Mouse (Mus musculus) liver, embryonic 13.5 days (tissue): ENCODE measurements around the gene Sox13. TPM values are rescaled to one million over a fixed set of nuclear protein-coding genes. Genes with fewer than 3 reads are reported as not detected.

Experiments
- ATAC-seq: fragments of 200-750 bp; cut with Nextera tagmentation; 2 replicates; pipeline ENCODE4 v1.8.0; 2017; ENCODE audit warnings: low read depth, mild to moderate bottlenecking, moderate number of reproducible peaks, moderate library complexity
- DNase-seq: peaks from one replicate; pipeline ENCODE4 v3.0.0; 2022
- H3K27ac ChIP-seq: fragments of 300-500 bp; sonication (generic); 2 replicates; pipeline ENCODE4 v1.5.1; 2015; ENCODE audit warnings: moderate library complexity, mild to moderate bottlenecking, inconsistent platforms
- H3K27me3 ChIP-seq: fragments of 300-500 bp; sonication (generic); 2 replicates; pipeline ENCODE4 v1.6.1; 2015; ENCODE audit warnings: mild to moderate bottlenecking, inconsistent platforms
- H3K36me3 ChIP-seq: fragments of 300-500 bp; sonication (generic); 2 replicates; pipeline ENCODE4 v1.6.1; 2015; ENCODE audit warnings: mild to moderate bottlenecking, inconsistent platforms
- H3K4me1 ChIP-seq: fragments of 300-500 bp; sonication (generic); replicated peaks from 2 replicates; pipeline ENCODE4 v1.6.1; 2015; ENCODE audit warnings: inconsistent platforms
- H3K4me2 ChIP-seq: fragments of 300-500 bp; sonication (generic); 2 replicates; pipeline ENCODE4 v1.6.1; 2015; ENCODE audit warnings: inconsistent platforms, mild to moderate bottlenecking, moderate library complexity
- H3K4me3 ChIP-seq: fragments of 300-500 bp; sonication (generic); replicated peaks from 2 replicates; pipeline ENCODE4 v1.5.1; 2015; ENCODE audit warnings: mild to moderate bottlenecking, inconsistent platforms
- H3K9ac ChIP-seq: fragments of 300-500 bp; sonication (generic); 2 replicates; pipeline ENCODE4 v1.6.1; 2015; ENCODE audit warnings: mild to moderate bottlenecking, inconsistent platforms
- H3K9me3 ChIP-seq: fragments of 300-500 bp; sonication (generic); replicated peaks from 2 replicates; pipeline ENCODE4 v1.6.1; 2016; ENCODE audit warnings: inconsistent platforms
- WGBS: fragments of 180-500 bp; shearing (Covaris S2); methylation state at CpG from one replicate; pipeline ENCODE4 v1.1.7; 2015; ENCODE audit not compliant: insufficient replicate concordance; 5-methylcytosine and 5-hydroxymethylcytosine counted together
- polyA plus RNA-seq: library from polyadenylated mRNA; unstranded; fragments of >200 nt; fragmentation: Nextera tagmentation; extraction: Ambion mirVana; gene quantifications from 2 replicates; pipeline ENCODE4 v1.2.1, GENCODE M21; 2015

Sox13 gene
- polyA plus RNA-seq, 1 experiment from 2014 or later, result 1.3 TPM

GRCm38 (mm10) chr1:133451869-133452563, 27.8 kb upstream of the Sox13 start:
- ATAC-seq (0 out of 2 replicates have a peak, but pooled peaks have one; percentile 18), DNase-seq (no peak)
- Histone ChIP-seq H3K4me3 (no peak overlapping the region), H3K36me3 (no peaks in the 10 kb centered on the region), H3K27ac (peak overlapping the region; percentile 64), H3K4me2 (no peak overlapping the region), H3K9ac (no peak overlapping the region), H3K9me3 (no peaks in the 10 kb centered on the region), H3K4me1 (peaks cover 24% of the 10 kb centered on the region), H3K27me3 (no peaks in the 10 kb centered on the region)
- 53% methylated on average over 13 of the region's 13 CpGs for WGBS

DNA sequence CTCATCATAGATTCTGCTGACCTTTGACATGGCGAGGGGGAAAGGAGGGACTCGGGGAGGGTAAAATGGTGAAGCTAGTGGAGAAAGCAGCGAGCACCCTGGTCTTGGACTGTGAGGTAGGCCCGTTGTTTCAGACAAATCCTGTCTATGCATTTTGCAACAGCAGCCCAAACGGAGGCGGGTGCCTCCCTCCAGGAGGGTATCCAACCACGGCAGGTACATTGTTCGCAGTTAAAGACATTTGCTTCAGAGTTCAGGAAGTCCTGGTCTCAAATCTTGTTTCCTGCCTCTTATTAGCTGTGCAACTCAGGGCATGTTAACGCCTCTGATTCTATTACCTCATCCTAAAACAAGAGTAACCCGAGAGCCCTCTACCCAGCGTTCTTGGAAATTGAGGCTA, 26.8 kb upstream of the Sox13 start:
- Histone ChIP-seq H3K36me3 (no peaks in the 10 kb centered on the region), H3K9ac (no peak overlapping the region), H3K9me3 (no peaks in the 10 kb centered on the region), H3K4me2 (no peak overlapping the region), H3K4me3 (no peak overlapping the region), H3K27me3 (no peaks in the 10 kb centered on the region), H3K4me1 (peaks cover 24% of the 10 kb centered on the region), H3K27ac (no peak overlapping the region)
- ATAC-seq (no peak), DNase-seq (no peak)
- WGBS, result 38% methylated on average over 11 of the region's 11 CpGs

DNA sequence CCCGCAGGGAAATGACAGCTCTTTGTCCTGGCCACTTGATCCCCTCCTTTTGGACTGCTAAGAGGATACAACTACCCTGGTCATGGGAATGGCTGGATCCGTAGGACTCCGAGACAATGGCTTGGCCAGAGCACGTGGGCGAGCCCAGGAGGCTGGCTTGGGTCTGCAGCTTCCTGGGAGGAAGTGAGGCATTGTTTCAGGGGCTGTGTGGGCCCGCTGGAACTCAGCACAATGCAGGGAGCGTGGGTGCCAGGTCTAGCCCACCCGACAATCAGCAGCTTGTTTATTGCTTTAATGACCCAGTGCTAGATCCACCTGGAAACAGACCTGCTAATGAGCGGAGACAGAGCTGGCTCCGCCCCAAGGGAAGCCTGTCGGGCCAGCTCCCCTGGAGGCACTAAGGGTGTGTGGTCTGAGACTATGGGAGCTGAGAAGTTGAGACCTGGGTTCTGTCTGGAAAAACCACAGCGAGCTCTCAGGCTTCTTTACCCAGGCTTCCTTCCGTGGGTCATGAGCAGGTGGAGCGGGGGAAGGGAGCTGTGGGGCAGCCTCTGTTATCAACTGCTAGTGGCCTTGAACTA, 24.3 kb upstream of the Sox13 start:
- ATAC-seq (0 out of 2 replicates have a peak, but pooled peaks have one; percentile 15), DNase-seq (no peak)
- H3K27me3 ChIP-seq, result no peaks in the 10 kb centered on the region
- H3K9me3 ChIP-seq, result no peaks in the 10 kb centered on the region
- H3K4me3 ChIP-seq, result no peak overlapping the region
- no peak overlapping the region for H3K4me2 ChIP-seq
- no peaks in the 10 kb centered on the region for H3K36me3 ChIP-seq
- WGBS, result 24% methylated on average over 14 of the region's 14 CpGs
- H3K27ac ChIP-seq, result no peak overlapping the region
- H3K9ac ChIP-seq, result no peak overlapping the region
- peaks cover 17% of the 10 kb centered on the region for H3K4me1 ChIP-seq

GRCm38 (mm10) chr1:133446291-133446690, 22.1 kb upstream of the Sox13 start:
- H3K9ac ChIP-seq, result no peak overlapping the region
- DNase-seq (no peak), ATAC-seq (no peak)
- H3K27ac ChIP-seq, result no peak overlapping the region
- no peak overlapping the region for H3K4me2 ChIP-seq
- no peaks in the 10 kb centered on the region for H3K27me3 ChIP-seq
- 58% methylated on average over 4 of the region's 4 CpGs for WGBS
- no peaks in the 10 kb centered on the region for H3K9me3 ChIP-seq
- peaks cover 7% of the 10 kb centered on the region for H3K4me1 ChIP-seq
- no peak overlapping the region for H3K4me3 ChIP-seq
- no peaks in the 10 kb centered on the region for H3K36me3 ChIP-seq

DNA sequence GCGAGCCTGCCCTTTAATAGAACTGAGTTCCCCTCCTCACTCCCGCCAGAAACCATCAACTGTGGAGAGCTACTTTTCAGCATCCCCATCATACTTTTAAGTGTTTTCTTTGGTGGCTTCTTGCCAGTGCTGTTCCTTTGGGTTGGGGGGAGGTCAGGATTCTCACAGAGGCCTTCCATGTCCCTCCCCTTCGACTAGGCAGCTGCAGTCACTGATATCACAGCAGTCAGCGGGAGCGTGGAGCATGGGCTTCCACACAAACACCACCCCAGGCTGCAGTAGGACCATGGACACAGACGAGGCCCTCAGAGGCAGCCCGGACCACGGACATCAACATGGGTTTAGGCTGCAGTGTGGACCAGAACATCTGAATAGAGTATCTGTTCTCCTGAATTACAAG, 20.1 kb upstream of the Sox13 start:
- no peak overlapping the region for H3K4me2 ChIP-seq
- H3K9ac ChIP-seq, result no peak overlapping the region
- peaks cover 7% of the 10 kb centered on the region for H3K4me1 ChIP-seq
- H3K27me3 ChIP-seq, result no peaks in the 10 kb centered on the region
- no peaks in the 10 kb centered on the region for H3K36me3 ChIP-seq
- H3K9me3 ChIP-seq, result no peaks in the 10 kb centered on the region
- H3K27ac ChIP-seq, result no peak overlapping the region
- no peak for DNase-seq
- H3K4me3 ChIP-seq, result no peak overlapping the region
- ATAC-seq, result no peak
- WGBS, result 66% methylated on average over 8 of the region's 8 CpGs

DNA sequence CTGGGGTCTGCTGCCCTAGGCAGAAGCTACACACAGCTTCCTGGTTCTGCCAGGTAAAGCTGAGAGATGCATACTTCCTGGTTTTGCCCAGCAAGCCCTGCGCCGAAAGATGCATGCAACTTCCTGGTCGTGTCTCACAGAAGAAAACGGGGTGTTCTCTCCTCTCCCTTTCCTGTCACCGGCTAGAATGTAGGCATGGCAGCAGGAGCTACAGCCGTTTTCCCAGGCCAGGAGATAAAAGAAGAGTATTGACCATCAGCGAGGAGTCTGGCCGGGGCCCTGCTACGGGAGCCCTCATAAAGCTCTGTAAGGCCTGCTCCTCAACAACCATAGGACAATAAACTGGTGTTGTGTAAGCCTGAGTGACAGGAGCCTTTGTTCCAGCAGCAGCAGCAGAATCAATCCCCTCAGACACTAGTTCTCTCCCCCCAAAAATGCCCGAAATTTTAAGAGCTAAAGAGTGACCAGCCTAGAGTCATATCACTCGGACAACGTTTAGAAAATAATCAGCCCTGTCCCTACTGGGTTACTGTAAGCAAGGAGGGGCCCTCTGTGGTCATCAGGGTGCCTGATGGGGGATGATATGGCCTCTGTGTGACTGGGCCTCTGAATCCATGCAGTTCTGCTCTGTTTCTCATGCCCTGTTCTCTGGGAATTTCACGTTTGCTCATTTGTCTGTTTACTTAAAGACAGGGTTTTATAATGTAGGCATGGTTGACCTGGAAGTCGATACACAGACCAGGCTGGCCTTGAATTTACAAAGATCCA, 13.9 kb upstream of the Sox13 start:
- no peak for ATAC-seq
- no peak for DNase-seq
- Histone ChIP-seq H3K4me3 (no peak overlapping the region), H3K9me3 (no peaks in the 10 kb centered on the region), H3K4me1 (0 out of 2 replicates have a peak, but pooled peaks cover 3% of the 10 kb centered on the region), H3K9ac (no peak overlapping the region), H3K4me2 (no peak overlapping the region), H3K36me3 (no peaks in the 10 kb centered on the region), H3K27me3 (no peaks in the 10 kb centered on the region), H3K27ac (no peak overlapping the region)
- WGBS, result 37% methylated on average over 14 of the region's 14 CpGs

- no peak overlapping the region for H3K4me3 ChIP-seq
- no peak overlapping the region for H3K27ac ChIP-seq
- WGBS, result 28% methylated on average over 10 of the region's 10 CpGs
Measured at GRCm38 (mm10) chr1:133434756-133435112, 10.6 kb upstream of the Sox13 start.

GRCm38 (mm10) chr1:133434018-133434755, 10.0 kb upstream of the Sox13 start:
- H3K4me2 ChIP-seq, result peak overlapping the region; percentile 10; the same call in 1 of the 2 replicates
- DNase-seq (no peak), ATAC-seq (no peak)
- H3K4me3 ChIP-seq, result no peak overlapping the region
- H3K9me3 ChIP-seq, result 0 out of 2 replicates have a peak, but pooled peaks cover 3% of the 10 kb centered on the region
- H3K27ac ChIP-seq, result no peak overlapping the region
- 0 out of 2 replicates have a peak, but pooled peaks cover 3% of the 10 kb centered on the region for H3K4me1 ChIP-seq
- no peak overlapping the region for H3K9ac ChIP-seq
- no peaks in the 10 kb centered on the region for H3K27me3 ChIP-seq
- H3K36me3 ChIP-seq, result no peaks in the 10 kb centered on the region
- 25% methylated on average over 12 of the region's 12 CpGs for WGBS

More at GRCm38 (mm10) chr1:133434756-133435112, 10.6 kb upstream of the Sox13 start:
- Histone ChIP-seq H3K4me1 (0 out of 2 replicates have a peak, but pooled peaks cover 3% of the 10 kb centered on the region), H3K9ac (no peak overlapping the region), H3K36me3 (no peaks in the 10 kb centered on the region), H3K9me3 (no peaks in the 10 kb centered on the region), H3K27me3 (no peaks in the 10 kb centered on the region), H3K4me2 (peak overlapping the region; percentile 10; the same call in 1 of the 2 replicates)
- DNase-seq (no peak), ATAC-seq (no peak)

DNA sequence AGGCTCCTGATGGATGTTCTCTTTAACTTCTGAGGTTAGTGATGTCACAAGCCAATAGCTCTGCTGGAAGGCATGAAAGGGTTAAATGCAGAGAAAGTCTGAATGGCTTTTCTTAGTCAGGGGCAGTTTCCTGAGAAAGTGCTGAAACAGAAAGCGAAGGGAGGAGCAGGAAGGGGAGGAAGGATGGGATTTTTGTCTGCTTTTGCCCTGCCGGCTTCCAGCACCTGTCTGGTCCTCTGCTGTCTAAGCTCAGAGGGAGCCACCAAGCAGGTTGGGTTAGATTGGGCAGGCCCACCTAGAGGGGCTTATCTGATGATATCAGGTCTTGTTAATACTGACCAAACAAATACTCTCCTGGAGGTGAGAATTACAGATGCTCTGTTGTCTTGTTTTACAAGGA, 8.4 kb upstream of the Sox13 start:
- no peak overlapping the region for H3K9ac ChIP-seq
- H3K36me3 ChIP-seq, result no peaks in the 10 kb centered on the region
- ATAC-seq (no peak), DNase-seq (no peak)
- no peak overlapping the region for H3K4me3 ChIP-seq
- 0 out of 2 replicates have a peak, but pooled peaks cover 3% of the 10 kb centered on the region for H3K9me3 ChIP-seq
- no peak overlapping the region for H3K27ac ChIP-seq
- no peaks in the 10 kb centered on the region for H3K4me1 ChIP-seq
- WGBS, result 40% methylated on average over 2 of the region's 2 CpGs
- no peaks in the 10 kb centered on the region for H3K27me3 ChIP-seq
- H3K4me2 ChIP-seq, result no peak overlapping the region

- DNase-seq (no peak), ATAC-seq (no peak)
- H3K27ac ChIP-seq, result no peak overlapping the region
- H3K36me3 ChIP-seq, result no peaks in the 10 kb centered on the region
- H3K27me3 ChIP-seq, result peaks cover under 1% of the 10 kb centered on the region; the same call in 1 of the 2 replicates
- H3K9me3 ChIP-seq, result 0 out of 2 replicates have a peak, but pooled peaks cover 3% of the 10 kb centered on the region
- WGBS, result 69% methylated on average over 2 of the region's 2 CpGs
- no peak overlapping the region for H3K4me2 ChIP-seq
- no peak overlapping the region for H3K9ac ChIP-seq
- H3K4me3 ChIP-seq, result no peak overlapping the region
- no peaks in the 10 kb centered on the region for H3K4me1 ChIP-seq
Measured at GRCm38 (mm10) chr1:133431133-133431532, 7.0 kb upstream of the Sox13 start.
